ENCODE assay signal across 14 mouse cellular contexts in the genomic region with DNA sequence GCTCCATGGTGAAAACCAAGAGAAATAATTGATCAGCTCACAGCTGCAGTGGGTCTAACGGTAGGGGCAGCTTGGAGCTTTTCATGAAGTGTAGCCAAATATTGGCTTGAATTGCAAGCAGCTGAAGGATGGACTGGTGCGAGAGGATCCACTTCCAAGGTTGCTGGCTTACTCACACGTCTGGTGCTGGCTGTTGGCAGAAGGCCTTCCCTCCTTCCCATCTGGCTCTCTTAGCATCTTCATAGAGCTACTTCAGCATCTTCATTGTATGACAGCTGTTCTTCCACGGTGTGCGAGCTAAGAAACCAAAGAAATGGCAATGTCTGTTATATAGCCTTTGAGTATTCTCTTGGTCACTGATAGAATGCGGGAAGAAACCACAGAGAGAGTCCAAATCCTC. TPM values are rescaled to one million over a fixed set of nuclear protein-coding genes. Genes with fewer than 3 reads are reported as not detected.
DNase-seq lines count a peak whose midpoint lies in the region; TF ChIP-seq lines count a peak whose summit lies in the region.
"Had no signal": no experiment of that assay in that cellular context is flagged by ENCODE, and none has a peak within 500 bp of the region (broad histone marks: within the 10 kb centered on the region; RNA-seq: fewer than 3 reads in every experiment).

No protein-coding gene starts in this region.

- DNase-seq in layer of hippocampus, adult 11-12 months (ENCODE audit: low spot score) = peak; percentile 25
- DNase-seq in layer of hippocampus, postnatal 36 days = no peak
- peak; percentile 44 for DNase-seq in left cerebral cortex, postnatal 4 days
- DNase-seq in left cerebral cortex, postnatal 14 days (ENCODE audit: low spot score in 2 of 2) = no peak
- peak; percentile 71 for DNase-seq in brain, adult 2 months (ENCODE audit: low read depth, low spot score)
- DNase-seq in brain, embryonic 14.5 days (ENCODE audit: low read depth) = peak; percentile 17
- DNase-seq in MN1 (ENCODE audit: low spot score) = no peak
- DNase-seq: adrenal gland, postnatal 14 days; cerebellum, adult 8-10 months; forebrain, postnatal 0 days; gastrocnemius, postnatal 36 days; heart, adult 11 months; heart, postnatal 36 days had no signal

- no peak for TF ChIP-seq CTCF in brain, embryonic 14.5 days (IDR thresholded peaks at IDR 0.05; ENCODE audit: borderline replicate concordance, extremely low read depth, insufficient read depth, insufficient read length)

- intact Hi-C loops in left cerebral cortex, postnatal 4 days (cut with DNase I) = no loop called here
- intact Hi-C loops in left cerebral cortex, postnatal 14 days (cut with DNase I) = no loop called here

- no peak for TF ChIP-seq POLR2A in brain, embryonic 14.5 days (IDR thresholded peaks at IDR 0.05; ENCODE audit: borderline replicate concordance, extremely low read depth, insufficient read depth, insufficient read length, poor library complexity, severe bottlenecking)

RNA-seq across cellular contexts. Expression of gene Rab3b, which starts 12.0 kb away (rescaled TPM):
- 10 to 100 TPM; 45.6 to 58.0 TPM for total RNA-seq in layer of hippocampus, postnatal 36 days (2021)
- total RNA-seq in left cerebral cortex, postnatal 4 days (2021) = 100 to 1,000 TPM; 133 to 134 TPM
- total RNA-seq in left cerebral cortex, postnatal 14 days (2021) = 100 to 1,000 TPM; 106 to 123 TPM
- polyA plus RNA-seq in brain, embryonic 14.5 days (2012; rRNA removed) = 58.2 and 69.6 TPM in 2 replicates
- total RNA-seq: gastrocnemius, adult 8-10 months had no signal

RNA-seq across cellular contexts. Expression of gene A730015C16Rik, which starts 42.5 kb away (rescaled TPM):
- total RNA-seq in layer of hippocampus, postnatal 36 days (2021) = not detected
- total RNA-seq in left cerebral cortex, postnatal 4 days (2021) = not detected
- total RNA-seq in left cerebral cortex, postnatal 14 days (2021) = under 1 TPM; 0.27 to 0.40 TPM
- polyA plus RNA-seq in brain, embryonic 14.5 days (2012; rRNA removed) = 0.10 and 0.26 TPM in 2 replicates
- total RNA-seq: adrenal gland, postnatal 14 days; gastrocnemius, postnatal 36 days; heart, postnatal 36 days had no signal

RNA-seq across cellular contexts. Expression of gene Kti12, which starts 43.3 kb away (rescaled TPM):
- total RNA-seq in layer of hippocampus, postnatal 36 days (2021) = 10 to 100 TPM; 18.2 to 21.4 TPM
- 10 to 100 TPM; 17.4 to 19.2 TPM for total RNA-seq in left cerebral cortex, postnatal 4 days (2021)
- 10 to 100 TPM; 15.5 to 16.6 TPM for total RNA-seq in left cerebral cortex, postnatal 14 days (2021)
- polyA plus RNA-seq in brain, embryonic 14.5 days (2012; rRNA removed) = 27.5 and 35.4 TPM in 2 replicates

RNA-seq across cellular contexts. Expression of gene Txndc12, which starts 56.5 kb away (rescaled TPM):
- total RNA-seq in layer of hippocampus, postnatal 36 days (2021) = 10 to 100 TPM; 32.9 to 35.6 TPM
- total RNA-seq in left cerebral cortex, postnatal 4 days (2021) = 10 to 100 TPM; 52.4 to 55.6 TPM
- 10 to 100 TPM; 40.4 to 45.2 TPM for total RNA-seq in left cerebral cortex, postnatal 14 days (2021)
- 54.3 and 57.1 TPM in 2 replicates for polyA plus RNA-seq in brain, embryonic 14.5 days (2012; rRNA removed)

RNA-seq across cellular contexts. Expression of gene Btf3l4, which starts 57.5 kb away (rescaled TPM):
- total RNA-seq in layer of hippocampus, postnatal 36 days (2021) = 10 to 100 TPM; 79.0 to 83.1 TPM
- 100 to 1,000 TPM in 1 of 2 experiments, 10 to 100 TPM in 1; 99.8 to 114 TPM for total RNA-seq in left cerebral cortex, postnatal 4 days (2021)
- 10 to 100 TPM; 92.3 to 98.6 TPM for total RNA-seq in left cerebral cortex, postnatal 14 days (2021)
- polyA plus RNA-seq in brain, embryonic 14.5 days (2012; rRNA removed) = 113 and 134 TPM in 2 replicates

Comparison
In these comparisons a context has a peak if more than half of its experiments do, and no peak if none do; other contexts are left out.
1. DNase-seq: peak in layer of hippocampus, adult 11-12 months (single experiment), left cerebral cortex, postnatal 4 days (single experiment), brain, adult 2 months (single experiment) and brain, embryonic 14.5 days (single experiment); none in layer of hippocampus, postnatal 36 days (0 of 2), left cerebral cortex, postnatal 14 days (0 of 2) and MN1 (single experiment).